Mouse (Mus musculus) WW6 (cell line): ENCODE measurements at regions not wholly inside any gene's neighbourhood (a gene's known extent, or its start where the extent isn't known, plus 50 kb on each side); places are given as distances from the start of the nearest gene placed in this dataset.

ENCODE experiments used
- DNase-seq: peaks from one replicate; pipeline ENCODE4 v3.0.0-alpha.2; 2013; ENCODE audit warnings: low read depth, low spot score

- no peak for DNase-seq
Measured at GRCm38 (mm10) chr11:24377530-24377929, 299.7 kb downstream of the Bcl11a start.

DNA sequence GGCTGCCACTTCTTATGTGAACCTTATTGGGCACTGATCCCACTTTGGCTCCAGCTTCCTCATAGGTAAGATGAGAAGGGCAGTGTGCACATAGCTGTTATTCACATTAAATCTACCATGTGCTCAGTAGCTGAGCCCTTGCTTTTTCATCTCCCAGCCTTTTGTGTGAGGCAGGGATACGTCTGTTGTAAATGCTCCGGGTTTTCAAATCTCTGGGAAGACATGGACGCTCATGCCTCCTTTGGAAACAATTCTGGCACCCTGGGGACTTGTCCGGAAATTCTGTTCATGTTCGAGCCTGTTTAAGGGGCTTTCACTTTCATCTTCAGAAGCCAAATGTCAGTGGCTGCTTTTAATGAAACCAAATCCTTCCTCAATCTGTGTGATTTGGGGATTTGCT lies 312.7 kb downstream of the Bcl11a start:
- no peak for DNase-seq

- DNase-seq = no peak
Measured at GRCm38 (mm10) chr11:24391385-24391784, 313.5 kb downstream of the Bcl11a start.

GRCm38 (mm10) chr11:24395478-24395877 lies 317.6 kb downstream of the Bcl11a start:
- no peak for DNase-seq

- DNase-seq = no peak
Measured at GRCm38 (mm10) chr11:24396911-24397310, 319.1 kb downstream of the Bcl11a start.

DNA sequence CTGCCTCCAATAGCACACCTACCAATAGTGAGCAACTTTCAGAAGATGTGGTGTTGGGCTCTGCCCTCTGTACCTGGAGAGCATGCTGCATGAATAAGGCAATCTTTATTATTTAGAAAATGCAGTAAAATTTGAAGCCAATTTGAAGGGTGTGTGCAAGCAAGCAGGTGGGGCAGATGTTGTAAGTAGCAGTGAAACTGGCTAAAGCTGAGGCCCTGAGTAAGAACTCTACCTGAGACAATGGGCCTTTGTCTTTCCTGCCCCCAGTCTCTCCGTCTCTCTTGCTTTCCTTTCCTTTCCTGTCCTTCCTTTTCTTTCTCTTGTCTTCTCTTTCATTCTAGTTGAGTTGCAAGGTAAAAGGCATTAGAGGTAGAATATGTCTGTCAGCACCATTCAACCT lies 319.9 kb downstream of the Bcl11a start:
- no peak for DNase-seq

DNA sequence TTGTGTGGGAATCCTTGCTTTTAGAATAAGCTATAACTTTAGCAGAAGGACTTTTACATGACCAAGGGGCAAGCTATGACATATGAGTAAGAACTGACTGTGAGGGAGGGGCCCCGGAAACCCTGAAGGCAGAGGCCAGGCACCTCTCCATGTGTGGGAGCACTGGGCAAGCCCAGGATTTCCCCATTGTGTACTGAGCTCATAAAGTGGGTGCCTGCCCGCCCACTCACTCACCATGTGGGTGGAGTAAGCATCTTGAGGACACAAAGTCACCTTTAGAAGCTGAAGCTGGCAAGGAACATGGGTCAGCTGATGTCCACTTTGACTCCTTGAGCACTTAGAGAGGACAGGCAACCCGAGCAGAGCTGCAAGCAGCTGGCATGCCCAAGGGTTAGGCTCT lies 323.3 kb downstream of the Bcl11a start:
- no peak for DNase-seq

GRCm38 (mm10) chr11:24402127-24402526 lies 324.3 kb downstream of the Bcl11a start:
- DNase-seq = no peak

GRCm38 (mm10) chr11:24414804-24415203 lies 336.9 kb downstream of the Bcl11a start:
- peak; percentile 9 for DNase-seq

- no peak for DNase-seq
Measured at GRCm38 (mm10) chr11:24422066-24422775, 344.4 kb downstream of the Bcl11a start.

DNA sequence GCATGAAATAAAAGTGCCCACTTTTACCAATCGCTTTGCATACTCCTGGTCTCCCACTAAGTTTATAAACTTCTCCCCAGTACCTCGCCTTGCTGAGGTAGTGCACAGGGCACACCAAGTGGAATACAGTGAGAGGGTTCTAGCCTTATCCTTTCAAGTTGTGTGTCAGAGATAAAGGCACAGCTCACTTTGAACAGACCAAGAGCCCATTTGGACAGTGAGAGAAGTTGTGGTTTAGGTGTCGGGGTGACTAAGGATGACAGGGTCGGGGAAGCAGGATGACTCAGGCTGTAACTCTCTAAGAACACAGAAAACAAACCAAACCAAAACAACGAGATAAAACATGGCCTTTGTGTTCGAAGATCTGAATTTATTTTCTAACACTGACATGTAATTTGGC lies 345.4 kb downstream of the Bcl11a start:
- DNase-seq = no peak

DNA sequence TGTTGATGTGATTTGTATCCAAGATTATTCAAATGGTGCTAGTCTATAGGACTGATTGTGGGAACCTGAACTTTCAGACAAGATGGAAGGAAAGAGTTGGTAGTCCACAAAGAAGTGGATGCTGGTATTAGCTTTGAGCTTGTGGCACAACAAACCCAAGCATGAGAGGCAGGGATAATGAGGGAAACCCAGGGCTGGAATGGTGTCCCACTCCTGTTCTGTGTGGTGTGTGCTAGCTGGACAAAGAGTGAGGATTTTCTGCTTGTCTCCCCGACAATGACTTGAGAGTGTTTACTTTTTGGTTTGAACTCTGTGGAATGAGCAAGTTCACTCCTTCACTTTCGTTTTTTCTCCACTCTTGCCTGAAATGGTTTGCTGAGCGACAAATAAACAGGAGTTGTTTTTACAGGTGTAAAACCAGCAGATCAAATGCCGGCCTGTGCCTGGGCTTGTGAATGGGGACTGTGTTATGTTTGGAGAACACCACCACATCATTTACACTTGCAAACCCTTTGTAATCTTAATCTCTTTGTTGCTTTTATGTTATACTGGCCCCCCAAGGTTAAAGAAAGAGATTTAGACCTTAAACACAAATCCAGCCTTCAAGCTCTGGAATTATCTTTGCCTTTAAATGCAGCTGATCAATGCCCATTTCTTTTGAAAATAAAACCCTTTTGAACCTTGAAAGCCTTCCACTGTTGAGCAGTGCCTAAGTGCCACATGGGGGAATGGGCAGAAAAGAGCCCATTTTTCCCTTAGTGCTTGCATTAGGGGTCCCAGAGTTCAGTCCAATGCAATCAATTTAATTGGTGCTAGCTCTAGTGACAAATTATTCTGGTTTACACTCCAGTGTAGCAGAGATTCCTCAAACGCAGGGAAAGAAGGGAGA lies 349.4 kb downstream of the Bcl11a start:
- DNase-seq = no peak

DNA sequence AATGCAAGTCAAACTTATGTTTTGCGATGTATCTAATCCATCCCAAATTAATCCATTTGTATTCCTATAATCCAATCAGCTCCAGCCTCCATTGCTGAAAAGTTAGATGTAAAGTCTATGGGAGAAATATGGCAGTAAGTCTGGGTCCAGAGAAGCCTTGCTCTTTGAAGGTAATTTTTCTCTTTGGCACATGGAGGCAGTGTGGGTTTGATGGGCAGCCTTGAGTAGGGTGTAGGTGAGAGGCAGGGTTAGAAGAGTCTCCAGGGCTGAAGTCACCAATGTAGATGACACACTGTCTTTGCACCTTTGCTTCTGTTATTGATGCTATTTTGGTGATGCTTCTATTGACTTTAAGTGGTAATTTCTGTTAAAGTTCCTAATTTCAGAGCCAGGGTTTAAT lies 370.8 kb downstream of the Bcl11a start:
- DNase-seq = no peak

DNA sequence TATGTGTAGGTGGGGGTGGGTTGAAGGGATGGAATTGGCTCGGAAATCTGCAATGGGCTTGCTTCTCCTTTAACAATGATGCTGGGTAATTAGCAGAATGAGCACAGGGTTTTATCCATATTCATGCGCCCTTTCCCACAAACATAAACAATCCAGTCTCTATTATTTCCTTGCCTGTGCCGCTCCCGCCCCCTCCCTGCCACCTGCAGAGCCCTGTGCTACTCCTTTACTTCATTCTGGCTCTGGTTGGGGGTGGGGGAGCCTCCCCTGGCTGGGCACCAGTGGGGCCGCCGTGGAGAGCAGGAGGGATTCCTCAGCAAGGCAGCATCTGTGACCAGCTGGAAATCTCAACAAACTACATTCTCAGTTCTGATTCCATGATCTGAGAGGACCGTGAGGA lies 374.4 kb downstream of the Bcl11a start:
- DNase-seq = no peak

GRCm38 (mm10) chr11:24464642-24465041 lies 386.8 kb downstream of the Bcl11a start:
- no peak for DNase-seq

DNA sequence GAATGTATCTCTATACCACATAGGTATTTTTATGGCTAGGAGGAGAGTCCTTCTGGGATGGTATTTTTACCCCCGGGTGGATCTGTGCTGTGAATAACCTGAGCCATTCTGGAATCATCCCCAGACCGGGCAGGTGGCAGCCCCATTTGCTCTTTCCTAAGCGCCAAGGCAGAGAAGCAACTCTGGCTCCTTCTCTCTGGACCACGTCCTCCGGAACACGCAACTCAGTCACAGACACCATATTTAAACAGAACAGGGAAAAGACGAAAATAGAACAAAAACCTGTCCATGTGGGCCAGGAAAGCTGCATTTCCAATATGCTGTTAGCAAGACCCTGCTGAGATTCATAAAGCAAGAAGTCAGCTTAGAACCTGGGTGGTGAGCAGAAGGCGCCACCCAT lies 389.6 kb downstream of the Bcl11a start:
- DNase-seq = no peak

DNA sequence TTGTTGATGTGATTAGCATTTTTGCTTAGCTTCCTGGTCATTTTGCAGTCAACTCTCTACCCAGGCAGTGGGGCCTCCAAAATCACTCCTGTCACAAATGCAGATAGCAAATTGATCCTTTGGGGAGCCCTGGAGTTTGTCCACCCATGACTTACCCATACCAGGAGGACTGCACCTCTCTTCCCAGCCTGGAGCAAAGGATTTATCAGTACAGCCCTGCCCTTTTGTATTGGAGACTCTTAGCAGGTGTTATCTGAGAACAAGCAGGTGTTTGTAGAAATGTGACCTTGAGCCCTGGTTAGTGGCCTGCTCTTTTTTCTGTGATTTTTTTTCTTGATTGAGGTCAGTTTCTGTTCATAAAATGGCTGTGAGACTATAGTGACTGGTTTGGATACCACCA lies 392.6 kb downstream of the Bcl11a start:
- DNase-seq = no peak

- DNase-seq = no peak
Measured at GRCm38 (mm10) chr11:24472617-24473367, 394.9 kb downstream of the Bcl11a start.

DNA sequence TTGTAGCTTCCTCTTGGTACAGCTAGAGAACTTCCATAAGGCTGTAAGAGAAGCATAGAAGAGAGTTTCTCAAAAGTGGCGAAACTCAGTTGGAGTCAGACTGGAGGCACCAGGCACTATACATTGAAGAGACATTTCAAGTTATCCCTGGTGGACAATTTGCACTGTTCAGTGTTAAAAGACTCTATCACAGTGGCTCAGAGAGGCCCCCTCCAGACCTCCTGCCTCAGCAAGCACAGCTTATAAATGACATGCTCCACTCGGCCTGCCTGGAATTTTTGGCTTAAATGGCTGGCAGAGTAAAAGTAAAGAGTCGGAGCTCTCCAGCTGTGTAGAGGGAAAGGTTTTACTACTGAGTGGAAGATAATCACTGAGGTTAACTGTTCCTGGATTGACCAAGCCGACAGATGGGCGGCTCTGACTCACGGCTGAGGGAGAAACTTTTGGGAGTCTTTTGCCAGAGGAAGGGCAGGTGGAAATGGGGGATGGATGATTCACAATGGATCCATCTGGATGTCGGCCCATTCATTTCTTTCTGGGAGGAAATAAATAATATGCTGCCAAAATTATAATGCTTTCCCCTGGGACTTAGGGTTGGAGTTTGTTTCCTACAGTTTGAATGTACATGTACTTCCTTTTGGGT lies 395.6 kb downstream of the Bcl11a start:
- DNase-seq = no peak

DNA sequence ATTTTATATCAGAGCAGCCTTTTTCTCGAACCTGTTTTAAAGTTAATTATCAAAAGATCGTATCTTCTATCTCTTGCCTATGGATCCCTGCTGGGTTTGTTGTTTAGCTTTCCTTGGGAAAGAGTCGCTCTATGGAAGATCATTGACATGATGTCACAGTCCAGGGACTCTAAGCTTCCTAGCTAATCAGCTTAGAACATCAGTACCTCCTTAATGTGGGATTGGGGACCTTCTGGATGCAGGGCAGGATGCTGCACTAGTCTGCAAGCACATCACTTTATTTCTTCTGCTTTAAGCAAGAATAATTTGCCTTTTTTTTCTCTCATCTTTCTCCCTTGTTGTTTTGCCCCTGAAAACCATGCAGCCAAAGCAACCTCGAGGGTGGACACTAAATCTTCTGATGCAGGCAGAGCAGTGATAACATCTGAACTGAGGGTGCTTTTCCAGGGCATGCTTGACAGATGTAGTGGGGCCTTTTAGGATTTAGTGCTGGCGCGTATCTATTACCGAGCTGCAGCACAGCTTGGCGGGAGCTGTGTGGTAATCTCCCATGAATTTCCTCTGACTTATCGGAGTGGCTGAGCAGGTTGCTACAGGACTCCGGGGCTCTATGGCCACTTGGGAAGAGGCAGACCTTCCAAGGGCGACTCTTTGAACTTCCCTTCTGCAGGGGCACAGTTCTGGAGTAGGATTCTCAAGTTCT lies 425.0 kb downstream of the Bcl11a start:
- no peak for DNase-seq

DNA sequence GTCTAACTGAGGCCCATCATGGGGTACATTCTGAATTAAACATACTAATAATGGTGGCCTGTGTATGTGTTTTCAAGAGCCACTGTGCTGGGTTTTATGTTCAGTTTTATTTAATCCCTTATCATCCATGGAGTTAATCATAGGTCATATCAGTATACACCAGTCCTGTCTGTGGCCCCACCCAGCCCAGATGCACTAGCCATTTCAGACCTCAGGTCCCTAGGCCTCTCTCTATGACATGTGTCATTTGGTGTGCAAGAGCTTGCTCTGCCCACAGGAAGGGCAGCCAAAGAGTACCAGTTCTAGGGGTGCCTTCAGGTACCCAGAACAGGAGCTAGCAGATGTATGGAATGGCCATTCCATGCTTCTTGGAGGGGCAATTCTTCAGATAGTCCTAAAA lies 437.7 kb downstream of the Bcl11a start:
- DNase-seq = no peak
